Mouse (Mus musculus) neural tube, embryonic 15.5 days (tissue): ENCODE measurements around the gene Smarce1. TPM values are rescaled to one million over a fixed set of nuclear protein-coding genes. Genes with fewer than 3 reads are reported as not detected.

Experiments
- ATAC-seq: fragments of 200-750 bp; cut with Nextera tagmentation; 2 replicates; pipeline ENCODE4 v1.8.0; 2017; ENCODE audit warnings: mild to moderate bottlenecking, moderate TSS enrichment, moderate library complexity; ENCODE audit not compliant: low FRiP score
- H3K27ac ChIP-seq: fragments of 300-500 bp; sonication (generic); replicated peaks from 2 replicates; pipeline ENCODE4 v1.5.1; 2015; ENCODE audit warnings: mild to moderate bottlenecking, inconsistent platforms
- H3K27me3 ChIP-seq: fragments of 300-500 bp; sonication (generic); replicated peaks from 2 replicates; pipeline ENCODE4 v1.6.1; 2015; ENCODE audit warnings: inconsistent platforms
- H3K36me3 ChIP-seq: fragments of 300-500 bp; sonication (generic); 2 replicates; pipeline ENCODE4 v1.6.1; 2015; ENCODE audit warnings: inconsistent platforms
- H3K4me1 ChIP-seq: fragments of 300-500 bp; sonication (generic); 2 replicates; pipeline ENCODE4 v1.6.1; 2015; ENCODE audit warnings: inconsistent platforms
- H3K4me2 ChIP-seq: fragments of 300-500 bp; sonication (generic); 2 replicates; pipeline ENCODE4 v1.6.1; 2015; ENCODE audit warnings: inconsistent platforms, mild to moderate bottlenecking, moderate library complexity
- H3K4me3 ChIP-seq: fragments of 300-500 bp; sonication (generic); replicated peaks from 2 replicates; pipeline ENCODE4 v1.5.1; 2015; ENCODE audit warnings: mild to moderate bottlenecking, inconsistent platforms
- H3K9ac ChIP-seq: fragments of 300-500 bp; sonication (generic); replicated peaks from 2 replicates; pipeline ENCODE4 v1.6.1; 2015; ENCODE audit warnings: mild to moderate bottlenecking, inconsistent platforms
- H3K9me3 ChIP-seq: fragments of 300-500 bp; sonication (generic); replicated peaks from 2 replicates; pipeline ENCODE4 v1.6.1; 2016; ENCODE audit warnings: inconsistent platforms
- WGBS: fragments of 180-500 bp; shearing (Covaris S2); methylation state at CpG from one replicate; pipeline ENCODE4 v1.1.7; 2015; ENCODE audit warnings: mixed read lengths; 5-methylcytosine and 5-hydroxymethylcytosine counted together
- polyA plus RNA-seq: library from polyadenylated mRNA; unstranded; fragments of >200 nt; fragmentation: Nextera tagmentation; extraction: Ambion mirVana; gene quantifications from 2 replicates; pipeline ENCODE4 v1.2.1, GENCODE M21; 2015

Gene Smarce1
- 221 and 227 TPM in 2 replicates for polyA plus RNA-seq

- peak; percentile 92 for ATAC-seq
- peaks cover 37% of the 10 kb centered on the region for H3K4me1 ChIP-seq
- H3K27ac ChIP-seq, result peak within 1 kb of the TSS; percentile 98
- peak within 1 kb of the TSS; percentile 99 for H3K9ac ChIP-seq
- H3K9me3 ChIP-seq, result no peaks in the 10 kb centered on the region
- H3K4me2 ChIP-seq, result peak within 1 kb of the TSS; percentile 82
- WGBS, result under 1% methylated on average over 86 of the region's 87 CpGs
- no peaks in the 10 kb centered on the region for H3K27me3 ChIP-seq
- peaks cover 16% of the 10 kb centered on the region; the same call in 1 of the 2 replicates for H3K36me3 ChIP-seq
- peak within 1 kb of the TSS; percentile 88 for H3K4me3 ChIP-seq
Observed at GRCm38 (mm10) chr11:99230261-99231048, at the start of gene Smarce1. Gene Smarce1, minus strand, starts transcription at chr11:99231017.

GRCm38 (mm10) chr11:99279986-99280385 lies 49.2 kb upstream of the Smarce1 start:
- no peak for ATAC-seq
- H3K27me3 ChIP-seq, result no peaks in the 10 kb centered on the region
- H3K4me1 ChIP-seq, result no peaks in the 10 kb centered on the region
- no peak overlapping the region for H3K4me2 ChIP-seq
- no peak overlapping the region for H3K4me3 ChIP-seq
- H3K9ac ChIP-seq, result no peak overlapping the region
- no peaks in the 10 kb centered on the region for H3K9me3 ChIP-seq
- 73% methylated on average over 5 of the region's 5 CpGs for WGBS
- H3K27ac ChIP-seq, result no peak overlapping the region
- no peaks in the 10 kb centered on the region for H3K36me3 ChIP-seq

- 63% methylated on average over 7 of the region's 7 CpGs for WGBS
- H3K36me3 ChIP-seq, result no peaks in the 10 kb centered on the region
- H3K9ac ChIP-seq, result no peak overlapping the region
- H3K9me3 ChIP-seq, result no peaks in the 10 kb centered on the region
- H3K27me3 ChIP-seq, result no peaks in the 10 kb centered on the region
- H3K27ac ChIP-seq, result no peak overlapping the region
- no peak overlapping the region for H3K4me2 ChIP-seq
- no peak for ATAC-seq
- no peaks in the 10 kb centered on the region for H3K4me1 ChIP-seq
- H3K4me3 ChIP-seq, result no peak overlapping the region
Observed at GRCm38 (mm10) chr11:99276786-99277185, 46.0 kb upstream of the Smarce1 start.

GRCm38 (mm10) chr11:99275624-99276023 lies 44.8 kb upstream of the Smarce1 start:
- H3K4me3 ChIP-seq, result no peak overlapping the region
- H3K36me3 ChIP-seq, result no peaks in the 10 kb centered on the region
- no peak overlapping the region for H3K9ac ChIP-seq
- H3K27me3 ChIP-seq, result no peaks in the 10 kb centered on the region
- WGBS, result 85% methylated on average over 6 of the region's 6 CpGs
- H3K27ac ChIP-seq, result no peak overlapping the region
- H3K4me1 ChIP-seq, result no peaks in the 10 kb centered on the region
- H3K4me2 ChIP-seq, result no peak overlapping the region
- H3K9me3 ChIP-seq, result no peaks in the 10 kb centered on the region
- ATAC-seq, result no peak

- H3K4me1 ChIP-seq, result no peaks in the 10 kb centered on the region
- no peaks in the 10 kb centered on the region for H3K9me3 ChIP-seq
- no peak overlapping the region for H3K4me2 ChIP-seq
- no peaks in the 10 kb centered on the region for H3K27me3 ChIP-seq
- 96% methylated on average over 4 of the region's 4 CpGs for WGBS
- no peak overlapping the region for H3K9ac ChIP-seq
- H3K4me3 ChIP-seq, result no peak overlapping the region
- no peaks in the 10 kb centered on the region for H3K36me3 ChIP-seq
- no peak overlapping the region for H3K27ac ChIP-seq
- ATAC-seq, result no peak
Observed at GRCm38 (mm10) chr11:99272721-99273120, 41.9 kb upstream of the Smarce1 start.

- H3K4me1 ChIP-seq, result peaks cover 6% of the 10 kb centered on the region; the same call in 1 of the 2 replicates
- H3K36me3 ChIP-seq, result no peaks in the 10 kb centered on the region
- no peaks in the 10 kb centered on the region for H3K27me3 ChIP-seq
- H3K9me3 ChIP-seq, result no peaks in the 10 kb centered on the region
- no peak overlapping the region for H3K27ac ChIP-seq
- 69% methylated on average over 7 of the region's 7 CpGs for WGBS
- H3K9ac ChIP-seq, result no peak overlapping the region
- H3K4me2 ChIP-seq, result no peak overlapping the region
- no peak overlapping the region for H3K4me3 ChIP-seq
- ATAC-seq, result no peak
Observed at GRCm38 (mm10) chr11:99269192-99269591, 38.4 kb upstream of the Smarce1 start.

- Histone ChIP-seq H3K27ac (peak overlapping the region; percentile 41; the same call in 1 of the 2 replicates), H3K27me3 (no peaks in the 10 kb centered on the region), H3K4me2 (no peak overlapping the region)
Observed at GRCm38 (mm10) chr11:99265796-99266195, 35.0 kb upstream of the Smarce1 start.

GRCm38 (mm10) chr11:99265220-99265619 lies 34.4 kb upstream of the Smarce1 start:
- 74% methylated on average over 9 of the region's 9 CpGs for WGBS
- H3K9me3 ChIP-seq, result no peaks in the 10 kb centered on the region
- H3K27me3 ChIP-seq, result no peaks in the 10 kb centered on the region
- no peak overlapping the region for H3K9ac ChIP-seq
- H3K4me2 ChIP-seq, result no peak overlapping the region
- H3K36me3 ChIP-seq, result no peaks in the 10 kb centered on the region
- ATAC-seq, result no peak
- peak overlapping the region; percentile 41; the same call in 1 of the 2 replicates for H3K27ac ChIP-seq
- H3K4me1 ChIP-seq, result peaks cover 6% of the 10 kb centered on the region; the same call in 1 of the 2 replicates
- H3K4me3 ChIP-seq, result no peak overlapping the region

More at GRCm38 (mm10) chr11:99265796-99266195, 35.0 kb upstream of the Smarce1 start:
- Histone ChIP-seq H3K4me3 (no peak overlapping the region), H3K9ac (no peak overlapping the region), H3K4me1 (peaks cover 6% of the 10 kb centered on the region; the same call in 1 of the 2 replicates), H3K36me3 (no peaks in the 10 kb centered on the region), H3K9me3 (no peaks in the 10 kb centered on the region)
- no peak for ATAC-seq
- WGBS, result 7% methylated on average over 9 of the region's 9 CpGs

- no peak overlapping the region for H3K27ac ChIP-seq
- ATAC-seq, result no peak
- WGBS, result 75% methylated on average over 4 of the region's 4 CpGs
Observed at GRCm38 (mm10) chr11:99256213-99256612, 25.4 kb upstream of the Smarce1 start.

GRCm38 (mm10) chr11:99255316-99255715 lies 24.5 kb upstream of the Smarce1 start:
- no peak for ATAC-seq
- Histone ChIP-seq H3K4me3 (no peak overlapping the region), H3K4me2 (no peak overlapping the region), H3K27ac (no peak overlapping the region), H3K27me3 (no peaks in the 10 kb centered on the region), H3K36me3 (no peaks in the 10 kb centered on the region), H3K9ac (no peak overlapping the region), H3K9me3 (no peaks in the 10 kb centered on the region), H3K4me1 (no peaks in the 10 kb centered on the region)
- 94% methylated on average over 8 of the region's 8 CpGs for WGBS

More at GRCm38 (mm10) chr11:99256213-99256612, 25.4 kb upstream of the Smarce1 start:
- H3K9ac ChIP-seq, result no peak overlapping the region
- H3K4me3 ChIP-seq, result no peak overlapping the region
- H3K4me2 ChIP-seq, result no peak overlapping the region
- H3K36me3 ChIP-seq, result no peaks in the 10 kb centered on the region
- no peaks in the 10 kb centered on the region for H3K4me1 ChIP-seq
- H3K27me3 ChIP-seq, result no peaks in the 10 kb centered on the region
- no peaks in the 10 kb centered on the region for H3K9me3 ChIP-seq

GRCm38 (mm10) chr11:99253893-99254292 lies 23.1 kb upstream of the Smarce1 start:
- H3K9ac ChIP-seq, result no peak overlapping the region

GRCm38 (mm10) chr11:99252671-99253070 lies 21.9 kb upstream of the Smarce1 start:
- H3K9me3 ChIP-seq, result no peaks in the 10 kb centered on the region
- no peaks in the 10 kb centered on the region for H3K4me1 ChIP-seq
- no peak overlapping the region for H3K27ac ChIP-seq
- no peak overlapping the region for H3K4me2 ChIP-seq
- no peaks in the 10 kb centered on the region for H3K36me3 ChIP-seq
- H3K9ac ChIP-seq, result no peak overlapping the region
- 50% methylated on average over 8 of the region's 8 CpGs for WGBS
- H3K27me3 ChIP-seq, result no peaks in the 10 kb centered on the region
- no peak overlapping the region for H3K4me3 ChIP-seq
- no peak for ATAC-seq

More at GRCm38 (mm10) chr11:99253893-99254292, 23.1 kb upstream of the Smarce1 start:
- no peaks in the 10 kb centered on the region for H3K36me3 ChIP-seq
- no peak overlapping the region for H3K4me3 ChIP-seq
- H3K9me3 ChIP-seq, result no peaks in the 10 kb centered on the region
- H3K27me3 ChIP-seq, result no peaks in the 10 kb centered on the region
- H3K4me1 ChIP-seq, result no peaks in the 10 kb centered on the region
- ATAC-seq, result no peak
- 67% methylated on average over 2 of the region's 2 CpGs for WGBS
- no peak overlapping the region for H3K4me2 ChIP-seq
- H3K27ac ChIP-seq, result no peak overlapping the region
